Mouse (Mus musculus) midbrain, embryonic 14.5 days (tissue): ENCODE measurements at regions not wholly inside any gene's neighbourhood (a gene's known extent, or its start where the extent isn't known, plus 50 kb on each side); places are given as distances from the start of the nearest gene placed in this dataset.
A peak's percentile ranks its signal among the peaks of the same experiment; 100 is the strongest.

Source experiments
- ATAC-seq: fragments of 200-750 bp; cut with Nextera tagmentation; 2 replicates; pipeline ENCODE4 v1.8.0; 2017; ENCODE audit warnings: moderate number of reproducible peaks, moderate library complexity; ENCODE audit not compliant: low FRiP score, low TSS enrichment
- DNase-seq: peaks from one replicate; pipeline ENCODE4 v3.0.0-alpha.2; 2015
- H3K27ac ChIP-seq: fragments of 300-500 bp; sonication (generic); replicated peaks from 2 replicates; pipeline ENCODE4 v1.5.1; 2014; ENCODE audit warnings: mild to moderate bottlenecking, low read depth, low read length, moderate library complexity
- H3K27me3 ChIP-seq: fragments of 300-500 bp; sonication (generic); 2 replicates; pipeline ENCODE4 v1.6.1; 2014; ENCODE audit warnings: low read length, control low read depth, mixed read lengths; ENCODE audit not compliant: control insufficient read depth, insufficient read depth
- H3K36me3 ChIP-seq: fragments of 300-500 bp; sonication (generic); 2 replicates; pipeline ENCODE4 v1.6.1; 2014; ENCODE audit warnings: low read length, control low read depth; ENCODE audit not compliant: control insufficient read depth, insufficient read depth
- H3K4me1 ChIP-seq: fragments of 300-500 bp; sonication (generic); 2 replicates; pipeline ENCODE4 v1.6.1; 2014; ENCODE audit warnings: mild to moderate bottlenecking, antibody characterized with exemption, low read length, control low read depth; ENCODE audit not compliant: control insufficient read depth, insufficient read depth
- H3K4me2 ChIP-seq: fragments of 300-500 bp; sonication (generic); 2 replicates; pipeline ENCODE4 v1.6.1; 2014; ENCODE audit warnings: mild to moderate bottlenecking, low read length, moderate library complexity
- H3K4me3 ChIP-seq: fragments of 300-500 bp; sonication (generic); replicated peaks from 2 replicates; pipeline ENCODE4 v1.5.1; 2014; ENCODE audit warnings: low read depth, low read length
- H3K9ac ChIP-seq: fragments of 300-500 bp; sonication (generic); replicated peaks from 2 replicates; pipeline ENCODE4 v1.6.1; 2014; ENCODE audit warnings: mild to moderate bottlenecking, low read length, moderate library complexity
- H3K9me3 ChIP-seq: fragments of 300-500 bp; sonication (generic); 2 replicates; pipeline ENCODE4 v1.6.1; 2016; ENCODE audit warnings: low read length, control low read depth, mixed read lengths; ENCODE audit not compliant: control insufficient read depth
- WGBS: fragments of 180-500 bp; shearing (Covaris S2); extraction: QIAGEN DNeasy Blood & Tissue Kit; methylation state at CpG from one replicate; pipeline ENCODE4 v1.1.7; 2014; 5-methylcytosine and 5-hydroxymethylcytosine counted together

GRCm38 (mm10) chr11:9739098-9739497, 547.4 kb downstream of the Abca13 start:
- H3K4me2 ChIP-seq: no peak overlapping the region
- WGBS: 92% methylated on average over 5 of the region's 5 CpGs
- no peak for ATAC-seq

GRCm38 (mm10) chr11:9780240-9780901, 588.6 kb downstream of the Abca13 start:
- Histone ChIP-seq H3K4me3 (no peak overlapping the region), H3K9me3 (no peaks in the 10 kb centered on the region), H3K9ac (no peak overlapping the region), H3K27ac (no peak overlapping the region), H3K27me3 (no peaks in the 10 kb centered on the region), H3K4me1 (no peaks in the 10 kb centered on the region), H3K4me2 (no peak overlapping the region), H3K36me3 (no peaks in the 10 kb centered on the region)
- DNase-seq (no peak), ATAC-seq (no peak)
- 94% methylated on average over 8 of the region's 8 CpGs for WGBS

More at GRCm38 (mm10) chr11:9739098-9739497, 547.4 kb downstream of the Abca13 start:
- no peaks in the 10 kb centered on the region for H3K27me3 ChIP-seq
- DNase-seq: no peak
- H3K9ac ChIP-seq: no peak overlapping the region
- no peak overlapping the region for H3K4me3 ChIP-seq
- H3K36me3 ChIP-seq: no peaks in the 10 kb centered on the region
- H3K4me1 ChIP-seq: no peaks in the 10 kb centered on the region
- H3K27ac ChIP-seq: no peak overlapping the region
- H3K9me3 ChIP-seq: no peaks in the 10 kb centered on the region

DNA sequence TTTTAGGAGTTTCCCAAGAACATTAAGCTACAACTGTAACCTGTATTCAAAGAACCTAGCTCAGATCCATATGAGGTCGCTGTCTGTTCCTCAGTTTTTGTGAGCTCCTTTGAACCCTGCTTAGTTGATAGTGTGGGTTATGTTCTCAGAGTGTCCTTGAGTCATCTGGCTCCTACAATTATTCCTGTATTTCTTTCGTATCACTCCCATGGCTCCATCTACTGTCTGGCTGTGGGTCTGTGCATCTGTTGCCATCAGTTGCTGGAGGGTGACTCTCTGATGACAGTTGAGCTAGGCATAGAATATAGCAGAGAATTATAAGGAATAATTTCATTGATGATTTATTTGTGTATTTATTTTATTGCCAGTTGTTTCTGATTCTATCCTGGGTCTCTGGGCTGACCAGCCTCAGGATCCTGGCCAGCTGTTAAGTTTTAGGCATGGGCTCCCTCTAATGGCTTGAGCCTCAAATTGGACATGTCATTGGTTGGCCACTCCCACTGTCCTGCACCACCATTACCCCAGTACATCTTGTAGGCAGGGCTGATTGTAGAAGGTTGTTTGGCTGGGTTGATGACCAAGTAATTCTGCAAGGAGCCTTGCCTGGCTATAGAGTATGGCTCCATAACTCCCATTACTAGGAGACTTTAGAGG, 601.6 kb downstream of the Abca13 start:
- Histone ChIP-seq H3K36me3 (no peaks in the 10 kb centered on the region), H3K4me3 (no peak overlapping the region), H3K4me2 (no peak overlapping the region), H3K27ac (no peak overlapping the region), H3K9me3 (no peaks in the 10 kb centered on the region), H3K9ac (no peak overlapping the region), H3K27me3 (no peaks in the 10 kb centered on the region), H3K4me1 (no peaks in the 10 kb centered on the region)
- no peak for ATAC-seq
- peak; percentile 3 for DNase-seq
- WGBS: 90% methylated on average over 2 of the region's 2 CpGs

DNA sequence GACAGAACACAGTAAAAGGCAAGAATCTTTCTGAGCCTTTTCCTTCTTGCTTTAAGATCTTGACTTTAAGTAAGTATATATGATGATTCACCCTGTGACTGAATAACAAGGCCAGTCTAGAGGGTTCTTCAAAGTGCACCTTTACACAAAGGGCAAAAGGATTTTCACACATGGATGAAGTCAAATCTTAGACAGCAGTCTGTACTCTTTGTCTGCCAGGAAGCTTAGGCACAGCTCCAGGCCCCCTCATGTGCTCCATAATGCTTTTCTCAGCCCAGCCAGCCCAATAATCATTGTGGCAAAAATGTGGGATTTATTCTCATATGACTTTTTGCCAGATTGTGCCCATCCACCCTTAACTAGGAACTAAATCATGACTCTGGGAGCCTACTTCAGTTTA, 647.9 kb downstream of the Abca13 start:
- no peaks in the 10 kb centered on the region for H3K4me1 ChIP-seq
- no peak overlapping the region for H3K4me3 ChIP-seq
- no peak overlapping the region for H3K4me2 ChIP-seq
- DNase-seq (peak; percentile 12), ATAC-seq (no peak)
- no peaks in the 10 kb centered on the region for H3K9me3 ChIP-seq
- H3K9ac ChIP-seq: no peak overlapping the region
- no peak overlapping the region for H3K27ac ChIP-seq
- H3K27me3 ChIP-seq: no peaks in the 10 kb centered on the region
- H3K36me3 ChIP-seq: no peaks in the 10 kb centered on the region

DNA sequence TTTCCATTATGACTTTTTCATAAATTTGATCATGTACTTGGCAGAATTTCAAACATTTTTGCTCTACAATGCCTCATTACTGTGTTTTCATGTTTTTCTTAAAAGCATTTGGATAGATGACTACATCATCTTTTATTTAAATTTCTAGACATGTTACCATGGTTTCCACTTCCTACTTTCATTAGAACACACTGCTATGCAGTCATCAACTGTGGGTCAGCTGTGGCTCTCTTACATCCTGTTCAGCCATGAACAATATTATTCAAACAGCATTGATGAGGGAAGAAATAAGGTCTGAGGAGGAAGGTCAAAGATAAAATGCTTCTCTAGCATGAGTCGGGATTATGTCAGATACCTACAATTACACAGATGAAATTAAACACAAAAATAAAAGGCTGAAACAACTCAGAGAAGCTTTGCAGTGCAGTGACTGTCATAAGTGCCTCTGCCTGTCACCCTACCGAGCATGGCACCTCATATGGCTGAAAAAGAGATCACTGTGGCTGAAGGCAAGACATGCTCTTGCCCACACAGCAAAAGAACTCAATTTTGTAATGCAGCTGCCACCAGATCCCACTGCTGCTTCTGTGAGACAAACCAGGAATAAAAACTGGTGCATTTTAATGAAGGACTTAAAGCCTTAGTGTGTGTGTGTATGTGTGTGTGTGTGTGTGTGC, 676.9 kb downstream of the Abca13 start:
- Histone ChIP-seq H3K4me3 (no peak overlapping the region), H3K36me3 (no peaks in the 10 kb centered on the region), H3K4me1 (no peaks in the 10 kb centered on the region), H3K9me3 (no peaks in the 10 kb centered on the region), H3K9ac (no peak overlapping the region), H3K4me2 (no peak overlapping the region), H3K27ac (no peak overlapping the region), H3K27me3 (no peaks in the 10 kb centered on the region)
- WGBS: 68% methylated on average over 2 of the region's 2 CpGs
- no peak for ATAC-seq
- DNase-seq: peak; percentile 6
